Mouse (Mus musculus) right cerebral cortex, adult 2 months (tissue): ENCODE results near the gene Ntn3.

ENCODE experiments used
- DNase-seq, 2 experiments: peaks; one replicate each; pipeline ENCODE4 v3.0.0; 2021 to 2022; ENCODE audit warnings: low spot score in 2 of 2

The Ntn3 gene

DNA sequence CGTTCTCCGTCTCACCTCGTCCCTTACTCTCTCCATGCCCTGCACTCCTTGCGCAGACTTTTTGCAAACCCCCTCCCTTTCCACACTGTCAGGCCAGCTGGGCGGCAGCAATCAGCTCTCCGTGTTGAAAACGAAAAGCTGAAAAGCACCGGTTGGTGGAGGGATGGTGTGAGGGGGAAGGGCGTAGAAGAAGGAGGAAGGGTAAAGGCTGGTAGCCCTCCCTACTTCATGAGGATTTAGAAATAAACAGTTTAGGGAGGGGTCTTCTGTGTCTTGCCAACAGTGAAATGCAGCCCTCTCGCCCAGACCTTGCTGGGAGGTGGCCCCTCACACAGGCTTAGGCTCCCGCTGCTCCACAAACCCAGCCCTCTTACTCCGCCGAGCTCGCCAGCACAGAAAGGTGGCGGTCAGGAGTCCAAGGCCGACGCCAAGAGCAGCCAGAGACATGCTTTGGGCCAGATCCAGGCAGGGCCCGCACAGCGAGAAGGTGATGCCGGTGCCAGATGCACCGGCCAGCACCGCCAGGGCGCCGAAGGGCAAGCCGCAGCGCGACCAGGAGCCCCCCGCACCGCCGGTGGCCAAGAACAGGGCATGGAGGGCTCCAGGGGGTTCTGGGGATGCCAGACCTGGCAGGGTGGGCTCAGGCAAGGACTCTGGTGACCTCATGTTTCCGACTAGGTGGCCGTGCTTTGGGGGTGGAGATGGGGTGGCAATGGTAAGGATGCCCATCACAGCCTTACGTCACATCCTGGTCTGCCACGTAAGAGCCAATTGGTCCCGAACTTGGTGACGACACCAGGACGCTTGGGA, 2.5 kb upstream of the Ntn3 start:
- peak; percentile 89 to 95 for DNase-seq

GRCm38 (mm10) chr17:24210591-24210990, 1.3 kb upstream of the Ntn3 start:
- no peak for DNase-seq

DNA sequence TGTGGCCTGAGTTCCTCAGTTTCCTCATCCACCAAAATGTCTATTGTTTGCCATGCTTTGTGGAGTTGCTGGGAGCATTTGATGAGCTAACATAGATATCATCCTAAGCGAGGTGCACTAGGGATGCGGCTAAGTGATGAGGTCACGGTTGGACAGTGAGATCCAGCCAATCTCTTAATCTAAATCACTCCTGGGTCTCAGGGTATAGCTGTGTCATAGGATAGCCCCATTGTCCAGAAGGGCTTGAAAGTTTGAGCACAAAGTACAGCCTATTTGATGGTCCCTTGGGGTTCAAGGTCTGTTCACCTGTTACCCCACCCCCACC, 547 bp upstream of the Ntn3 start:
- no peak for DNase-seq

- no peak for DNase-seq
Measured at GRCm38 (mm10) chr17:24208641-24209042, 689 bp downstream of the Ntn3 start.

GRCm38 (mm10) chr17:24207768-24208640, 1.3 kb downstream of the Ntn3 start:
- DNase-seq, result no peak

DNA sequence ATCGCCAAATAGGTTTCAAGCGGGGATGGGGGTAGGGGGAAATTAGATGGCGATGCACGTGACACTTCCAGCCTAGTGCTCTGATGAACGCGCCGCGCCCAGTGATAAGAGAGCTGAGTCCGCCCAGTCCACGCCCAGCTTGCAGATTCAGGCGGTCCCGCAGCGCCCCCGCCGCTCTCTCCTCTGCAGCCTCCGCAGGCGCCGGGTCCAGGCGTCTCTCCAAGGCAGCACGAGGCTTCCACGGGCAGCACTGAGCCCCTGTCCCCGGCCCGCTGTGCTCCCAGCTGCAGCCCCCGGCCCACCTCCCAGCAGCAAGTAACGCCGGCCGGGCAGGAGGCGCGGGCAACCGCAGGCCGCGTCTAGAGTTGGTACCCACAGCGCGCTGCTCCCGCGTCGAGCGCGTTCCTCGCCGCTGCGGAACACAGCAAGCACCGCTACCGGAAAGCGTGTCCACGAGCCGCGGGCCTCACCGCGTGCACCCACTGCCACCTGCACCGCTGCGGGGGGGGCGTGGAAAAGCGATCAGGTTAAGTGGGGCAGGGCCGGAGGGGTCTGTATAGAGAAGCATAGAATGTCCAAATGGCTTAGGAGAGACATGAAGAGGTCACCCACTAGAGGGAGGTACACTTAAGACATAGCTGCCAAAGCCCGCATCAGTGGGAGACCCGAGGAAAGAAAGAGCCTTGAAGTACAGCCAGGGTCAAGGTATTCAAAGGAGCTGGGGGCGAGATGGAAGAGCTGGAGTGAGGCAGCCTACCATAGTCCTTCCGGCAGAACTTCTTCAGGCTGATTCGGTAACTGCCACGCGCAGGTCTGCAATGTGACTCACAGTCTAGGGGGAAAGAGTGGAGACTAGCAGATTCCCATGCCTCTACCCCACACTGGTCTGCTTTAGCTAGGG, 2.6 kb downstream of the Ntn3 start:
- peak; percentile 75 to 81 for DNase-seq

DNA sequence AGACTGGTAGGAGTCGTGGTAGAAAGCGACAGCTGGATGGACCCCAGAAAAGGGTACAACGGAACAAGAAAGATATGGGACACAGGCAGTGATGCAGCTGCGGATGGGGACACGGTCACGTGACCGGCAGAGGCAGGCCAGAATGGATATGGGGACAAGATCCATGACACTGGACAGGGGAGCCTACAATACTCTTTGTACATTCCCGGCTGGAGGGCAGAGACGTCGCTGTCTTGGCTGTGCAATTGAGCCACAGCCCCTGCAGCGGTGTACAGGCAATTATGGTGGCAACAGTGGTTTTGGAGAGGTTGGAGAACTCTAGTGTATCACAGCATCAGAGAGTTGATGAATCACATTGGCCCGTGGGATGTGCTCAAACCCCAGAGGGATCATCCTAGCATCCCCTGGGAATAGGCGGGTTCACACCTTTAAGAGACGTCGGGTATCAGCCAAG, 3.4 kb downstream of the Ntn3 start:
- peak in 1 of 2 experiments; percentile 49 for DNase-seq

GRCm38 (mm10) chr17:24205284-24205888, 3.9 kb downstream of the Ntn3 start, which contains the start of gene Tbc1d24:
Gene Tbc1d24, minus strand, starts transcription at chr17:24205562.
- peak; percentile 92 to 94 for DNase-seq

GRCm38 (mm10) chr17:24204846-24205245, 4.5 kb downstream of the Ntn3 start:
- no peak for DNase-seq

- no peak for DNase-seq
Measured at GRCm38 (mm10) chr17:24203611-24204534, 5.5 kb downstream of the Ntn3 start.

- DNase-seq, result no peak
Measured at GRCm38 (mm10) chr17:24203068-24203467, 6.3 kb downstream of the Ntn3 start.

DNA sequence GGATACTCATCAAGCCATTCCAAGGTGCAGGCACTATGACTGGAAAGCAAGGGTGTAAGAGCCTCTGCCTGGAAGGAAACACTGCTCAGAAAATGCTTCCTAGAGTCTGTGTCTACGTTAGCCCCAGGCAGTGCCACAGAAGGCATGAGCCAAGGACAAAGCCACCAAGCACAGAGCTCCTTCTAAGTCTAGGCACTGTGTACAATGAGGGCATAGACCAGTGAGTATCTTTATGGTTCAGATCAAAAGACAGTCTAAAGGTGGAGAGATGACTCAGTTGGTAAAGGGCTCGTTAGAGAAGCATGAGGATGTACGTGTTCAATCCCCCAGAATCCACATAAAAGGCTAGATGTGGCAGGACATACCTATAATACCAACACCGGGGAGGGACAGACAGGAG, 8.2 kb downstream of the Ntn3 start:
- DNase-seq, result no peak

DNA sequence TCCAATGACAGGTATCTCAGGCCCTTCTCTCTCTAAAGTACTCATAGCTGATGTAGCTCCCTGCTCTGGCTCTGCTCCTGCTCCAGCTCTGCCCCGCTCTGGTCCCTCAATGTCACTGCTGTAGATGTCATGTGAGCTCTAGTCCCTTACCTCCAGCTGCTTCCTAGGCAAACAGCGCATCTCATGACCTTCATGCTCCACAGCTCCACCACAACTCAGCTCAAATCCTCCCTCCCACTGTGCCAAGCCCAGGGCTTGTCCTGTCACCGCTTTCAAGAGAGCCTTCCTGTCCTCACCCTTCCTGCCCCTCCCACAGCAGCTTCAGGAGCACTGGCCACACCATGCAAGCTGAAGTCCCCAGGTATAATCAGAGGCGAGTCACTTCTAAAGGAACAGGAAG, 9.6 kb downstream of the Ntn3 start:
- no peak for DNase-seq

DNA sequence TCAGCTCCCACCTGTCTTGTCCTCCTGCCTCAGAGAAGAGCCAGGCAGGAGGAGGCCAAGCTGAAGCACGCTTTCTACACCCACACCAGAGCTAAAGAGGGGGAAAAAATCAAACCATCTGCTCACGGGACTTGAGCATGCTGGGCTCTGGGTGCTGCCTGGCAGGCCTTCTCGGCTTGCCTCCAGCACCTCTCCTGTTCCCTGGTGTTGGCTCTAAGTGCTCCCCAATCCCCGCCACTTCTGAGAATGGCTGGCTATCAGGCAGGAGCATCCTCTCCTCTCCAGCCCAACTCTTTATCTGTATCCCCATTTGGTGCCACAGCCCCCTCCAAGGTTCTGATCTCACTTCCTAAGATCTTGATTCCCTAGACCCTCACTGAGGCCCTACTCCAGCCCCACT, 10.1 kb downstream of the Ntn3 start:
- peak; percentile 74 to 75 for DNase-seq

- DNase-seq, result peak; percentile 65 to 72
Measured at GRCm38 (mm10) chr17:24197032-24197824, 12.1 kb downstream of the Ntn3 start.

DNA sequence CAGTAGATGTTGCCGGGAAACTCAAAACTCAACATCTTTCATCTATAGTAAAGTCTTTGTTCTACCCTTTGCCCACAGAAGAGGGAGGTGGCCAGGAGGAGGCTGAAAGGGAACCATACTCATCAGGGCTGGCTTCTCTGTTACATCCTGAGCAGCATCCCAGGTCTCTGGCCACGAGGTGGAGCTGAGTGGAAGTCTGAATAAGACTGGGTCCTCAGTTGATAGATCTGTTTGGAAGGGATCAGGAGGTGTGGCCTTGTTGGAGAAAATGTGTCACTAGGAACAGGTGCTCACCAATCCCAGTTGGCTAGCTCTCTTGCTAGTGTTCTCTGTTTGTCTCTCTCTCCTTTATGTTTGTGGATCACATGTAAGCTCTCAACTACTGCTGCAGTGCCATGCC, 14.0 kb downstream of the Ntn3 start:
- DNase-seq, result no peak

- DNase-seq, result no peak
Measured at GRCm38 (mm10) chr17:24193769-24194168, 15.6 kb downstream of the Ntn3 start.

DNA sequence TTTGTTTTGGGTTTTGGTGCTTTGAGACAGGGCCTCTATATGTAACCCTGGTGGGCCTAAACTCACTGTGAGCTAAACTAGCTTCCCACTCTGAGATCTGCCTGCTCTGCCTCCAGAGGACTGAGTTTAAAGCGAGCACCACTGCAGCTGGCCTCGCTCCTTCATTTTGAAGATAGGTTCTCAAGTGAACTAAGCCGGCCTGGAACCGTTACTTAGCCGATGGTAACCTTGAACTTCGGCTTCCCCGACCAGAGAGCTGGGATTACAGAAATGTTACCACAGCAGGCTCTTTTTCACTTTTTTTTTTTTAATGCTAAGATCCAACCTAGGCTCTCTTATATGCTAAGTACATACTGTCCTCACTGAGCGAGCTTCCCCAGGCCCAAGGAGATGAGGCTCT, 16.1 kb downstream of the Ntn3 start:
- no peak for DNase-seq

GRCm38 (mm10) chr17:24192848-24193247, 16.5 kb downstream of the Ntn3 start:
- no peak for DNase-seq
